Mouse (Mus musculus) neural tube, embryonic 11.5 days (tissue): ENCODE measurements around the gene Dnah2. TPM values are rescaled to one million over a fixed set of nuclear protein-coding genes. Genes with fewer than 3 reads are reported as not detected.

ENCODE experiments used
- ATAC-seq: fragments of 200-750 bp; cut with Nextera tagmentation; 2 replicates; pipeline ENCODE4 v1.8.0; 2017; ENCODE audit warnings: moderate number of reproducible peaks, mild to moderate bottlenecking, moderate TSS enrichment, moderate library complexity; ENCODE audit not compliant: insufficient read depth, low FRiP score, low TSS enrichment
- DNase-seq: peaks from one replicate; pipeline ENCODE4 v3.0.0-alpha.2; 2015; ENCODE audit warnings: low spot score
- H3K27ac ChIP-seq: fragments of 300-500 bp; sonication (generic); 2 replicates; pipeline ENCODE4 v1.5.1; 2014; ENCODE audit warnings: low read depth, mild to moderate bottlenecking, low read length
- H3K27me3 ChIP-seq: fragments of 300-500 bp; sonication (generic); 2 replicates; pipeline ENCODE4 v1.6.1; 2014; ENCODE audit warnings: mild to moderate bottlenecking, low read length, mixed read lengths; ENCODE audit not compliant: control insufficient read depth, insufficient read depth
- H3K36me3 ChIP-seq: fragments of 300-500 bp; sonication (generic); 2 replicates; pipeline ENCODE4 v1.6.1; 2014; ENCODE audit warnings: mild to moderate bottlenecking, low read length, moderate library complexity, mixed read lengths; ENCODE audit not compliant: control insufficient read depth, insufficient read depth
- H3K4me1 ChIP-seq: fragments of 300-500 bp; sonication (generic); 2 replicates; pipeline ENCODE4 v1.6.1; 2014; ENCODE audit warnings: low read length, mixed read lengths; ENCODE audit not compliant: control insufficient read depth, insufficient read depth
- H3K4me2 ChIP-seq: fragments of 300-500 bp; sonication (generic); 2 replicates; pipeline ENCODE4 v1.6.1; 2014; ENCODE audit warnings: low read depth, mild to moderate bottlenecking, moderate library complexity
- H3K4me3 ChIP-seq: fragments of 300-500 bp; sonication (generic); 2 replicates; pipeline ENCODE4 v1.5.1; 2014; ENCODE audit warnings: low read depth, low read length
- H3K9ac ChIP-seq: fragments of 300-500 bp; sonication (generic); 2 replicates; pipeline ENCODE4 v1.6.1; 2014; ENCODE audit warnings: mild to moderate bottlenecking, low read length
- H3K9me3 ChIP-seq: fragments of 300-500 bp; sonication (generic); 2 replicates; pipeline ENCODE4 v1.6.1; 2016; ENCODE audit warnings: low read length; ENCODE audit not compliant: control insufficient read depth
- WGBS: fragments of 180-500 bp; shearing (Covaris S2); extraction: QIAGEN DNeasy Blood & Tissue Kit; methylation state at CpG from one replicate; pipeline ENCODE4 v1.1.7; 2014; 5-methylcytosine and 5-hydroxymethylcytosine counted together
- polyA plus RNA-seq: library from polyadenylated mRNA; unstranded; fragments of >200 nt; fragmentation: Nextera tagmentation; extraction: Ambion mirVana; gene quantifications from 2 replicates; pipeline ENCODE4 v1.2.1, GENCODE M21; 2014

Dnah2 gene
- polyA plus RNA-seq, 1 experiment from 2014 or later, result 0.92 TPM

DNA sequence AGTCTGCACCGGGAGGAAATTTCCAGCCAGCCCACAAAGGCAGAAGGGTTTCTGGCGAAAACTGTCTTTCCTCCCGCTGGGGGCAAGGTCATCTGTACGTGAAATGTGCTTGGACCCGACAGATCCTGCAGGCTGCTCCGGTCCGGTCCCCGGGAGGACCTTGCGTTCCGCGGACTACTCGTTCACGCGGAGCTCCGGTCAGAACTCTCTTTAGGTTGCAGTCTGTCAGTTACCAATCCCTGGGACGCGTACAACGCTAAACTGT is 138.9 kb downstream of the Dnah2 start:
- peak overlapping the region; percentile 89 for H3K4me3 ChIP-seq
- peak overlapping the region; percentile 84 for H3K27ac ChIP-seq
- H3K36me3 ChIP-seq, result peaks cover 28% of the 10 kb centered on the region
- 0% methylated on average over 18 of the region's 18 CpGs for WGBS
- DNase-seq, result peak; percentile 48
- peak overlapping the region; percentile 94 for H3K4me2 ChIP-seq
- ATAC-seq, result no peak
- H3K9me3 ChIP-seq, result no peaks in the 10 kb centered on the region
- no peaks in the 10 kb centered on the region for H3K27me3 ChIP-seq
- peak overlapping the region; percentile 74 for H3K9ac ChIP-seq
- H3K4me1 ChIP-seq, result peaks cover 44% of the 10 kb centered on the region

DNA sequence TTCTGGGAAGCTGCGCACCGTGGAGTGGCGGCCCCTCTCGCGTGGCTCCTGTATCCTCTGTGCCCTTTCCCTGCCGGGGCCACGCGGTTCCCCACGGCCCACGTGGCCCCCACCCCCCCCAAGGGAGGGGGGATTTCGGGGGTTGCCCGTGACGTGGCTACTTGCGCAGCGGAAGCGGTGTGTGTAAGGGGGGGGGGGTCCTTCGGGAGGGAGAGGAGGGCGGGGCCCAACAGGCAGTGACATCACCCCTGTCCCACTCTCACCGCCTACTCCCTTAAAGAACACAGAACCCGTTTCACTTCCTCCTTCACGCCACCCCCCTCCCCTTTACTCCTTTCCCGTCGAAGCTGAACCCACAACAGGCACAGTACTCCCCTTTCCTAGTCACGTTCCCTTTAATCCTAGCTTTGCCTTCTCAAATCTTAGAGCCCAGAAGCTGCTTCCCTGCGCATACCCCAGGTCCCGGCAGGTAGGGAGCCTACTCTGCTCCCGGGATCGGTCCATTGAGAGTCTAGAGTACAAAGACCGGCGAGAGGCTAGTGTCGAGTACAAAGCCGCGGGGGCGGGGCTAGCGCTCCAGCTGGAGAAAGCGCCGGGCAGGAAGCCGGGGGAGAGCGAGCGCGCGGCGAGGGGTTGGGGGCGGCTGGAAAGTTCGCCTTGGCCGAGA is 139.4 kb downstream of the Dnah2 start:
- peak overlapping the region; percentile 84 for H3K27ac ChIP-seq
- peaks cover 40% of the 10 kb centered on the region for H3K4me1 ChIP-seq
- H3K27me3 ChIP-seq, result no peaks in the 10 kb centered on the region
- H3K36me3 ChIP-seq, result peaks cover 31% of the 10 kb centered on the region
- ATAC-seq (peak; percentile 51; the same call in 1 of the 2 replicates), DNase-seq (peak; percentile 90)
- H3K4me3 ChIP-seq, result peak overlapping the region; percentile 89
- no peaks in the 10 kb centered on the region for H3K9me3 ChIP-seq
- peak overlapping the region; percentile 74 for H3K9ac ChIP-seq
- WGBS, result 1% methylated on average over 41 of the region's 46 CpGs
- peak overlapping the region; percentile 94 for H3K4me2 ChIP-seq

DNA sequence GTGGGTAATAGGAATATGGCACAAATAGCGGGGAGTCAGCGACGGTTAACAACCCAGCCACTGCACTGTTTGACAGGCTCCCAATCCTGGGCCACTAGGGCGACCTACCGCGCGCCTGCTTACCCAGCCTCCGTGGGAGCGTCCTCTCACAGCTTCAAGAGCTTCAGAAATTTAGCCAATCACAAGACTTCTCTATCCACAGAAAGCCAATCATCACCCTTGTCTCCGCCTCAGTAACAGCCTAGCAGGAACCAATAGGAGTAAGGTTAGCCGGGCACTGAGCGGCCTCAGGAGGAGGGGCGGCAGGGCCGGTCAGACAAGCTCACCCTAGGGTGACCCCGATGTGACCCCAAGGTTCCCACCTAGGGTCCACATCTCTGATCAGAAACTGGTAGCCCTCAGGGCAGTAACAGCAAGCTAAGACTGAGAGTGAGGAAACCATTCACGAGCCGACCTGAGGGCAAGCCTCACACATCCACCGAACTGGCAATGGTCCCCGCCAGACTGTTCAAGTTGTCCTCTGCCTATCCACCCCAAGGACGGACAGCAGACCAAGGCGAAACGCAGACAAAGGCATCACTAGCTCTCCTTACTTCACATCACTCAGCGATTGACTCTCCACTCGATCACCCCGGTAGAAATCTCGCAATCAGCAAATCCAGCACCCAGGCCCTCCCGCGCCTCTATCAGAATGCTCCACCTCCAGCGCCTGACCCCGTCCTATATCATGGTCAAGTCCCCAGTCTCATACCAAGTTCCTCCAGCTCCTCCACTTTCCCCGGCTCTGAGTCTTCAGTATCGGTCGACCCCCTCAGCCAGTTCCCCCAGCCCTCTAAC is 140.2 kb downstream of the Dnah2 start:
- H3K27me3 ChIP-seq, result no peaks in the 10 kb centered on the region
- WGBS, result under 1% methylated on average over 33 of the region's 33 CpGs
- peaks cover 32% of the 10 kb centered on the region for H3K4me1 ChIP-seq
- H3K27ac ChIP-seq, result peak overlapping the region; percentile 84
- ATAC-seq (peak; percentile 64), DNase-seq (peak; percentile 76)
- peak overlapping the region; percentile 74 for H3K9ac ChIP-seq
- no peaks in the 10 kb centered on the region for H3K9me3 ChIP-seq
- peak overlapping the region; percentile 89 for H3K4me3 ChIP-seq
- peak overlapping the region; percentile 94 for H3K4me2 ChIP-seq
- H3K36me3 ChIP-seq, result peaks cover 38% of the 10 kb centered on the region

DNA sequence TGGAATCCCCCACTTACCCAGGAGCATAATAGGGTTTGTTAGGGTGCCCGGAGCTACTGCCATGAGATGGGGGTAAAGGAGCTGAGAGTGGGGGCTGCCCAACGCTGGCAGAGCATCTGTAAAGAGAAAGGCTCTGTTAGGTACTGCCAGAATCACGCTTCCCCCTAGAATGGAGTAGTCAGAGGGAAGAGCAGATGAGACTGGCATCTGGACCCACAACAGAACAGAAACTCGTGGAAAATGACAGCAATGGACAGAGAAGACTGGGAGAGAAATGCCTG is 141.2 kb downstream of the Dnah2 start:
- Histone ChIP-seq H3K4me3 (peak overlapping the region; percentile 89; the same call in 1 of the 2 replicates), H3K4me2 (no peak overlapping the region), H3K36me3 (peaks cover 41% of the 10 kb centered on the region)

DNA sequence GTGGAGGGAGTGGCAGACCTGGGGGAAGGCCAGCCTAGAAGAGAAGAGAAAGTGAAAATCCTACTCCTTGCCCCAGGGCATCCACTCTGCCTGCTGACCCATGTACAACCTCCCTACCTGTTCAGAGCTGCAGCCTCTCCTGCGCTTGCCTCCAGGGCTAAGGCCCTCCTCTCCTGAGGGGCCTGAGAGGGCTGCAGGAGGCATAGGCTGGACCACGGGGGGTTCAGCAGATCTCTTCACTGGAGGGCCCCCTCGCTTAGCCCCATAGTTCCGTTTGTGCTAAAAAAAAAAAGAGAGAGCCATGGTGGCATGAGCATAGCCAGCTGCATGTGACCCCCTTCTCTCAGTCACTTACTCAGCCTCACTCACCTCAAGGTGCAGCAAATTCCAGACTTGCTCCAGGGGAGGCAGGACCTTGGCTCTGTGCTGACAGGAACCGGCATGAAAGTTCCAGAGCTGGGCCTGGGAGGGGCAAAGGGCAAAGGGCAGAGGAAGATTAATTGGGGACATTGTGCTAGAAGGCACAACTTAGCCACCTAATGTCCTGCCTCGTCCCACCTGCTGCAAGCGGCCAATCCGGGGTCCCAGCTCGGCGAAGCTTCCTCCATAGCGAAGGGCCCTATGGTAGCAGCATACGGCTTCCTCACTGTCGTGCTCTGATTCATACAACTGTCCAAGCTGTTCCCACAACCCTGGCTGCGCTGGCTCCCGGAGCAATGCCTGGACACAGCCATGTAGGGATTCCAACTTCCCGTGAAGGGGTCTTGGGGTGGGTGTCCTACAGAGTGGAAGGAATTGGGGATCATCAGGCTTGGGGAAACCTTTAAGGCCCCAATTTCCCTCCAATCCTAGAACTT is 141.8 kb downstream of the Dnah2 start:
- DNase-seq (no peak), ATAC-seq (no peak)
- no peaks in the 10 kb centered on the region for H3K27me3 ChIP-seq
- H3K4me3 ChIP-seq, result peak overlapping the region; percentile 89; the same call in 1 of the 2 replicates
- peaks cover 16% of the 10 kb centered on the region for H3K4me1 ChIP-seq
- H3K36me3 ChIP-seq, result peaks cover 41% of the 10 kb centered on the region
- no peak overlapping the region for H3K27ac ChIP-seq
- H3K9ac ChIP-seq, result no peak overlapping the region
- H3K9me3 ChIP-seq, result no peaks in the 10 kb centered on the region
- 89% methylated on average over 16 of the region's 16 CpGs for WGBS
- H3K4me2 ChIP-seq, result no peak overlapping the region

More for the DNA sequence above, 141.2 kb downstream of the Dnah2 start:
- Histone ChIP-seq H3K27me3 (no peaks in the 10 kb centered on the region), H3K9me3 (no peaks in the 10 kb centered on the region), H3K9ac (no peak overlapping the region; the same call in 1 of the 2 replicates), H3K4me1 (peaks cover 22% of the 10 kb centered on the region), H3K27ac (no peak overlapping the region)
- no peak for ATAC-seq
- no peak for DNase-seq
- WGBS, result 90% methylated on average over 4 of the region's 4 CpGs

DNA sequence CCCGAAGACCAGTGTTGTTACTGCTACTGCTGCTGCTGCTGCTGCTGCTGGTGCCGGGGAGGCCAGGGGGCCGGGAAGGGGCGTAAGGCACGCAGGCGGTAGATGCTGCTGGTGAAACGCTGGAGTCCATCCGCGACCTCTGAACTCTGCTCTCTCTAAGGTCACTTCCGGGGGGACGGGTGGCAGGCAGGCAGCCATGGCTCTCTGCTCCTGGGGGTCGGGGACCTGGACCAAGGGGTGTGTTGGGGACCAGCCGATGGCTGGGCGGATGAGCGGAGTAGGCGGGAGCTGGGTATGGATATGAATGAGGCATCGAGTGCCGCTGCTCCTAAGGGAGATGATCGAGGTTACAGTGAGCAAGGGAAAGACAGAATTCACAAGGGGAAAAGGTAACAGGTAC is 142.6 kb downstream of the Dnah2 start:
- no peak for ATAC-seq
- 90% methylated on average over 19 of the region's 19 CpGs for WGBS

DNA sequence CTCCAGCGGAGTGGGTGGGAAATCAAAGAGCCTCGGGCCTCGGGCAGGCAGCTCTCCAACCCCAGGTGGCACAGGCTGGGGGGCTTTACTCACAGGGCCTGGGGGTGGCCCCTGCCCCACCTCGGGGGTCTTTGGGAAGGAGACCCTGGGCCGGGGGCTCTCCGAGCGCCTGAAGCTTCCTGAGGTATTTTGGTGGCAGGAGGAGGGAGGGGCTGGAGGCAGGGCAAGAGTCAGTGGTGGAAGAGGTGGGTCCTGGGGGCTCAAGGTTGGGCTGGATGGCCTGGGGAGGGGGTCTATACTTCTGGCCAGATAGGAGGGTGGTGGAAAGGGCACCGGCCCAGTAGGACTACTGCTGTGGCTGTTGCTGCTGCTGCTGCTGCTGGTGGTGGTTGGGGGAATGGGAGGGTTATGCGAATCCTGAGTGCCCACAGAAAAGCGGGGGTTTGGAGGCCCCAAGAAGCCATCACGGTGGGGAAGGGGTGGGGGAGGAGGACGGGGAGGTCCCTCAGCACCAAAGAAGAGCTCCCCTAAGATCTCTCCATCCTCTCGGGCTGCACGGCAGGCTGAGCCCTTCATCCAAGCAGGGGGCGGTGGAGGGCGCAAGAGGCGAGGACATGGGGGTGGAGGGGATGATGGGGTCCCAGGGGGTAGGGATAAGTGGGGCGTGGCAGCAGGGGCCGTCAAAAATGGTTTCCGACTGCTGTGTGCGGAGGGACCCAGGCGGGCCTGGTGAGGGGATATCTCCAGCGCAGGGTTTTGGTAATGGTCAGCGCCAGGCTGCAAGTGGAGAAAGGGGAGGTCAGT is 143.3 kb downstream of the Dnah2 start:
- Histone ChIP-seq H3K9ac (no peak overlapping the region), H3K27ac (no peak overlapping the region), H3K4me2 (no peak overlapping the region), H3K9me3 (no peaks in the 10 kb centered on the region), H3K36me3 (peaks cover 52% of the 10 kb centered on the region), H3K4me1 (peaks cover 11% of the 10 kb centered on the region), H3K27me3 (no peaks in the 10 kb centered on the region), H3K4me3 (no peak overlapping the region)
- no peak for ATAC-seq
- 93% methylated on average over 24 of the region's 24 CpGs for WGBS
- DNase-seq, result no peak

More for the DNA sequence above, 142.6 kb downstream of the Dnah2 start:
- Histone ChIP-seq H3K4me3 (no peak overlapping the region), H3K4me2 (no peak overlapping the region), H3K27ac (no peak overlapping the region), H3K36me3 (peaks cover 47% of the 10 kb centered on the region), H3K9me3 (no peaks in the 10 kb centered on the region), H3K9ac (no peak overlapping the region), H3K4me1 (peaks cover 11% of the 10 kb centered on the region), H3K27me3 (no peaks in the 10 kb centered on the region)
- no peak for DNase-seq
